Mouse (Mus musculus) liver, adult 2 months (tissue): ENCODE results near the gene Vsig4.

ENCODE experiments used
- CTCF ChIP-seq: fragments of 200-500 bp; IDR thresholded peaks from 2 replicates; pipeline ENCODE4 v1.5.1; 2011; ENCODE audit warnings: low read depth, low read length, control low read depth
- POLR2A ChIP-seq: fragments of 200-500 bp; IDR thresholded peaks from 2 replicates; pipeline ENCODE4 v1.6.1; 2011; ENCODE audit warnings: low read length, control low read depth; ENCODE audit not compliant: insufficient read depth; ENCODE audit errors: extremely low read depth

DNA sequence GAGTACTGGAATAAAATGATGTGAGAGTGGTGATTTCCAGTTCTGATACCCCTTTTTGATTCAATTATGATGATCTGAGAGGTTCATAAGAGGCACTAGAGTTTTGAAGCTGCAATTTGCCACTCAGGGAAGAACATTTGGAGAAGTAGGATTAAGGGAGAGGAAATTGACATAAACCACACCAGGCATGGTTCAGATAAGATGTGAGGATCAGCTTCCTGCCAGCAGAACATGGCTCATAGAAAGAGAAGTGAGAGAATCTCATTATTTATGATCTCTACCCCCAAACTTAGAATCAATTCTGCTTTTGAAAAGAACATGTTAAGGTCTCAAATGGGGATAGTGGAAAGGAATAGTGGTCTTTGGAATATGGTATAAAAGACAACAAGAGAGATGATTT lies 66.2 kb downstream of the Vsig4 start:
- no peak for TF ChIP-seq POLR2A
- TF ChIP-seq CTCF = no peak
